ENCODE assay signal across 8 mouse cellular contexts in the genomic region with DNA sequence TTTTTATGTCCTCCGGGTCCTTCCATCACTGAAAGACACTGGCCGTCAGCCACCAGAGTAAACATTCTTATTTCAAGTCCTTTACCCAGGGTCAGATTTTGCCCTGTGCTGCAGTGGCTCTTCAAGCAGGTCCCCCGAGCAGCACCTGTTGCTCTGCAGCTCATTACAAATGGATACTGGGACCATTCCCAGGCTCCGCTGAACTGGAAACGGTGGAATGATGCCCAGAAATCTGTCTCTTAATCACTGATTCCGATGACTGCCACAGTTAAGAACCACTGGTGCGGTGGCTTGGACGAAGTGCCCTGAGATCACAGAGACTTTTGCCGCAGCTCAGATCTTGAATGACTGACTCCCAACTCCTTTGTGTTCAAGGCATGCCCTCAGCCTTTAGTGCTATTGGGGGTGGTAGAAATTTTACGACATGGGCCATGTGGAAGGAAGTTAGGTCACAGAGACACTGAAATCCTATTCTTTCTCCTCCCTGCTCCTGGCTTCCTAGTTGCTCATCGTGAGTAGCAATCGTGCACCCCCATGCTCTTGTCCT.
DNase-seq lines count a peak whose midpoint lies in the region; ATAC-seq lines count a peak whose summit lies in the region.

No protein-coding gene starts in this region.

- DNase-seq in gastrocnemius, postnatal 14 days: peak; percentile 17
- DNase-seq in gastrocnemius, adult 18-20 months (ENCODE audit: low spot score): no peak
- DNase-seq in testis, postnatal 14 days (ENCODE audit: low spot score): peak; percentile 21
- no peak for DNase-seq in testis, postnatal 10 days (ENCODE audit: low spot score)
- DNase-seq in kidney, postnatal 4 days: peak; percentile 41 to 63
- no peak for DNase-seq in adrenal gland, postnatal 14 days
- DNase-seq in urinary bladder, postnatal 25 days (ENCODE audit: low spot score): no peak

- intact Hi-C loops in gastrocnemius, postnatal 14 days (cut with DNase I; ENCODE audit: low total_unique reads): no loop called here

- ATAC-seq in granulocyte monocyte progenitor cell, adult 5-6 weeks (replicated peaks; ENCODE audit: poor library complexity, severe bottlenecking): no peak

Comparison
In these comparisons a context has a peak if more than half of its experiments do, and no peak if none do; other contexts are left out.
1. DNase-seq: peak in gastrocnemius, postnatal 14 days (single experiment), testis, postnatal 14 days (single experiment) and kidney, postnatal 4 days (2 of 2); none in gastrocnemius, adult 18-20 months (single experiment), testis, postnatal 10 days (single experiment), adrenal gland, postnatal 14 days (single experiment) and urinary bladder, postnatal 25 days (single experiment).